Mouse (Mus musculus) C2C12 (cell line): Measurements from ENCODE around the gene Lmtk2.

Experiments used
- CTCF ChIP-seq: IDR thresholded peaks from one replicate; pipeline ENCODE4 v1.5.1; 2011; ENCODE audit not compliant: control insufficient read depth, insufficient read depth, insufficient read length
- FOSL1 ChIP-seq: IDR thresholded peaks from one replicate; pipeline ENCODE4 v1.8.0; 2011; ENCODE audit warnings: mild to moderate bottlenecking, low read length; ENCODE audit not compliant: poor library complexity, insufficient read depth, severe bottlenecking
- MAX ChIP-seq: IDR thresholded peaks from one replicate; pipeline ENCODE4 v1.6.1; 2011; ENCODE audit warnings: mild to moderate bottlenecking, control low read depth
- MYOD1 ChIP-seq: IDR thresholded peaks from one replicate; pipeline ENCODE4 v1.6.1; 2011; ENCODE audit warnings: low read depth; ENCODE audit not compliant: control insufficient read depth, insufficient read length
- USF1 ChIP-seq: IDR thresholded peaks from one replicate; pipeline ENCODE4 v1.6.1; 2011; ENCODE audit warnings: low read depth, mild to moderate bottlenecking, control low read depth, moderate library complexity

DNA sequence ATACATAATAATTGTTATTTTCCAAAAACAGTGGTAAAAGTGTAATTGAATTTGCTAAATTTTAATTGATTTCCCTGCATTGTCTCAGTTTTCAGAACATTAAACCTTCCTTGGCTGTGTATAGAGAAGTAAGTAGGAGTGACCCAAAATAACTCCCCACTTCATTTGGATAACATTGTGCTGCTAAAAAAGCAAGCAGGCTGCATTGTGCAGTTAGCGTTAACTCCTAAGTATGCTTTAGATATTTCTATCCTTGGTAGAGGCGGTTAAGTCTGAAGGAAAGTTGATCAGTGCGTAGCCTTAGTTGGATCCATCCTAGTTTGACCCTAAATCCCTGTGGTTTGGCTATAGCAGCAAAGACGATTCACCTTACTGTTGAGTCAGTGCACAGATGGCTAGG is 49.3 kb downstream of the Lmtk2 start:
- TF ChIP-seq MYOD1 (no peak), CTCF (no peak), MAX (no peak), USF1 (no peak), FOSL1 (no peak)
